Mouse (Mus musculus) stomach, postnatal 0 days (tissue): ENCODE results near the gene Clnk. TPM values are rescaled to one million over a fixed set of nuclear protein-coding genes. Genes with fewer than 3 reads are reported as not detected.

Experiments used
- ATAC-seq: fragments of 200-750 bp; cut with Nextera tagmentation; 2 replicates; pipeline ENCODE4 v1.8.0; 2017; ENCODE audit not compliant: low FRiP score, low TSS enrichment
- DNase-seq: peaks from one replicate; pipeline ENCODE4 v3.0.0-alpha.2; 2016; ENCODE audit warnings: low spot score
- H3K27ac ChIP-seq: fragments of 300-500 bp; sonication (generic); replicated peaks from 2 replicates; pipeline ENCODE4 v1.5.1; 2014; ENCODE audit warnings: mild to moderate bottlenecking, control low read depth
- H3K27me3 ChIP-seq: fragments of 300-500 bp; sonication (generic); 2 replicates; pipeline ENCODE4 v1.6.1; 2014; ENCODE audit warnings: low read length; ENCODE audit not compliant: control insufficient read depth, insufficient read depth
- H3K36me3 ChIP-seq: fragments of 300-500 bp; sonication (generic); 2 replicates; pipeline ENCODE4 v1.6.1; 2014; ENCODE audit warnings: low read length, mixed read lengths; ENCODE audit not compliant: control insufficient read depth, insufficient read depth
- H3K4me1 ChIP-seq: fragments of 300-500 bp; sonication (generic); replicated peaks from 2 replicates; pipeline ENCODE4 v1.6.1; 2014; ENCODE audit warnings: antibody characterized with exemption; ENCODE audit not compliant: control insufficient read depth, insufficient read depth
- H3K4me2 ChIP-seq: fragments of 300-500 bp; sonication (generic); replicated peaks from 2 replicates; pipeline ENCODE4 v1.6.1; 2014; ENCODE audit warnings: low read depth, mild to moderate bottlenecking, control low read depth, moderate library complexity
- H3K4me3 ChIP-seq: fragments of 300-500 bp; sonication (generic); 2 replicates; pipeline ENCODE4 v1.5.1; 2014; ENCODE audit warnings: low read depth, low read length, control low read depth
- H3K9ac ChIP-seq: fragments of 300-500 bp; sonication (generic); 2 replicates; pipeline ENCODE4 v1.6.1; 2014; ENCODE audit warnings: mild to moderate bottlenecking, low read length, control low read depth, mixed read lengths
- H3K9me3 ChIP-seq: fragments of 300-500 bp; sonication (generic); 2 replicates; pipeline ENCODE4 v1.6.1; 2016; ENCODE audit warnings: low read length; ENCODE audit not compliant: control insufficient read depth
- CTCF ChIP-seq: IDR thresholded peaks from 2 replicates; pipeline ENCODE4 v1.5.1; 2016; ENCODE audit warnings: antibody characterized with exemption, low read depth, mild to moderate bottlenecking, moderate library complexity
- EP300 ChIP-seq: optimal IDR thresholded peaks from 2 replicates; pipeline ENCODE3; 2016; ENCODE audit warnings: antibody characterized with exemption
- WGBS: fragments of 180-500 bp; shearing (Covaris S2); extraction: QIAGEN DNeasy Blood & Tissue Kit; methylation state at CpG from one replicate; pipeline ENCODE4 v1.1.7; 2014; 5-methylcytosine and 5-hydroxymethylcytosine counted together
- polyA plus RNA-seq: library from polyadenylated mRNA; unstranded; fragments of >200 nt; fragmentation: Nextera tagmentation; extraction: Ambion mirVana; gene quantifications from 2 replicates; pipeline ENCODE4 v1.2.1, GENCODE M21; 2015

The Clnk gene
- polyA plus RNA-seq, 1 experiment from 2014 or later, result 0.07 TPM

- no peaks in the 10 kb centered on the region for H3K27me3 ChIP-seq
- no peak overlapping the region for H3K27ac ChIP-seq
- no peak overlapping the region for H3K9ac ChIP-seq
- TF ChIP-seq CTCF, result no peak
- TF ChIP-seq EP300, result no peak
- no peak overlapping the region for H3K4me3 ChIP-seq
- no peaks in the 10 kb centered on the region for H3K9me3 ChIP-seq
- ATAC-seq (no peak), DNase-seq (no peak)
- WGBS, result 68% methylated on average over 5 of the region's 5 CpGs
- H3K4me2 ChIP-seq, result no peak overlapping the region
- H3K36me3 ChIP-seq, result no peaks in the 10 kb centered on the region
- no peaks in the 10 kb centered on the region for H3K4me1 ChIP-seq
Measured at GRCm38 (mm10) chr5:38698466-38698865, 178.1 kb downstream of the Clnk start.

DNA sequence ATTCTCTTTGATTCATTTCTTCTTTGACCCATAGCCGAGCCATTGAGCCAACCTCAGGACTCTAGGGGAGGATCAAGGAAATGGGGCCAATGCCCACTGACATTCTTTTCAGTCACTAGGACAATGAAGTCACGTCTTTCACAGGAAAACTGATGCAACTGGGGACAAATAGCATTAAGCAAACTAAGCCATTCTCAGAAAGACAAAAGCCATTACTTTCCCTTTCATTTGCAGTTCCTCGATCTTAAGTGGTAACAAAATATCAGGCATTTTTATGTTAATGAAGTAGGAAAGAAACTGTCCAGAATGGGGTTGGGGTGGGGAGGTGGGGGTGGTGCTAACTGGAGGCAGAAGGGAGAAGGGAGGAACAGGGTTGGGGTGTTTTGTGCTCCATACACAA is 178.6 kb downstream of the Clnk start:
- H3K27ac ChIP-seq, result no peak overlapping the region
- no peak overlapping the region for H3K4me2 ChIP-seq
- ATAC-seq (no peak), DNase-seq (no peak)
- no peaks in the 10 kb centered on the region for H3K9me3 ChIP-seq
- H3K9ac ChIP-seq, result no peak overlapping the region
- TF ChIP-seq EP300 (no peak), CTCF (no peak)
- H3K4me3 ChIP-seq, result no peak overlapping the region
- 58% methylated on average over 3 of the region's 3 CpGs for WGBS
- H3K36me3 ChIP-seq, result no peaks in the 10 kb centered on the region
- H3K4me1 ChIP-seq, result no peaks in the 10 kb centered on the region
- H3K27me3 ChIP-seq, result no peaks in the 10 kb centered on the region

- Histone ChIP-seq H3K4me1 (no peaks in the 10 kb centered on the region), H3K36me3 (no peaks in the 10 kb centered on the region), H3K9ac (no peak overlapping the region), H3K9me3 (no peaks in the 10 kb centered on the region), H3K4me3 (no peak overlapping the region), H3K27me3 (no peaks in the 10 kb centered on the region), H3K4me2 (no peak overlapping the region), H3K27ac (no peak overlapping the region)
- DNase-seq (no peak), ATAC-seq (no peak)
- WGBS, result 70% methylated on average over 8 of the region's 8 CpGs
- no peak for TF ChIP-seq CTCF
- no peak for TF ChIP-seq EP300
Measured at GRCm38 (mm10) chr5:38696616-38697375, 179.8 kb downstream of the Clnk start.

GRCm38 (mm10) chr5:38692859-38693258 is 183.8 kb downstream of the Clnk start:
- ATAC-seq, result no peak
- TF ChIP-seq EP300 (no peak), CTCF (no peak)

GRCm38 (mm10) chr5:38689186-38689585 is 187.4 kb downstream of the Clnk start:
- H3K4me1 ChIP-seq, result no peaks in the 10 kb centered on the region
- no peak overlapping the region for H3K9ac ChIP-seq
- WGBS, result 84% methylated on average over 6 of the region's 6 CpGs
- TF ChIP-seq CTCF (no peak), EP300 (no peak)
- DNase-seq (no peak), ATAC-seq (no peak)
- no peaks in the 10 kb centered on the region for H3K36me3 ChIP-seq
- no peak overlapping the region for H3K27ac ChIP-seq
- no peaks in the 10 kb centered on the region for H3K27me3 ChIP-seq
- H3K4me3 ChIP-seq, result no peak overlapping the region
- no peaks in the 10 kb centered on the region for H3K9me3 ChIP-seq
- H3K4me2 ChIP-seq, result no peak overlapping the region

More at GRCm38 (mm10) chr5:38692859-38693258, 183.8 kb downstream of the Clnk start:
- Histone ChIP-seq H3K4me2 (no peak overlapping the region), H3K27ac (no peak overlapping the region), H3K4me1 (no peaks in the 10 kb centered on the region), H3K9me3 (no peaks in the 10 kb centered on the region), H3K36me3 (no peaks in the 10 kb centered on the region), H3K27me3 (no peaks in the 10 kb centered on the region), H3K4me3 (no peak overlapping the region), H3K9ac (no peak overlapping the region)
- 66% methylated on average over 6 of the region's 6 CpGs for WGBS
- no peak for DNase-seq

- Histone ChIP-seq H3K4me1 (no peaks in the 10 kb centered on the region; the same call in 1 of the 2 replicates), H3K36me3 (no peaks in the 10 kb centered on the region), H3K4me2 (no peak overlapping the region), H3K27me3 (no peaks in the 10 kb centered on the region), H3K9me3 (no peaks in the 10 kb centered on the region), H3K4me3 (no peak overlapping the region), H3K9ac (no peak overlapping the region), H3K27ac (no peak overlapping the region)
- no peak for TF ChIP-seq EP300
- no peak for TF ChIP-seq CTCF
- ATAC-seq (no peak), DNase-seq (no peak)
- WGBS, result 92% methylated on average over 1 of the region's 1 CpGs
Measured at GRCm38 (mm10) chr5:38687694-38688093, 188.9 kb downstream of the Clnk start.
